Mouse (Mus musculus) hematopoietic multipotent progenitor cell, adult 10-12 weeks (in vitro differentiated cells): ENCODE measurements around the gene Tmem258. TPM values are rescaled to one million over a fixed set of nuclear protein-coding genes. Genes with fewer than 3 reads are reported as not detected.

Experiments
- polyA plus RNA-seq: library from polyadenylated mRNA; stranded (reverse); fragments of >175 nt; gene quantifications from 2 replicates; pipeline ENCODE4 v1.2.3, GENCODE M21; 2012; ENCODE audit warnings: low replicate concordance

Gene Tmem258
- 7.9 and 23.8 TPM in 2 replicates for polyA plus RNA-seq

DNA sequence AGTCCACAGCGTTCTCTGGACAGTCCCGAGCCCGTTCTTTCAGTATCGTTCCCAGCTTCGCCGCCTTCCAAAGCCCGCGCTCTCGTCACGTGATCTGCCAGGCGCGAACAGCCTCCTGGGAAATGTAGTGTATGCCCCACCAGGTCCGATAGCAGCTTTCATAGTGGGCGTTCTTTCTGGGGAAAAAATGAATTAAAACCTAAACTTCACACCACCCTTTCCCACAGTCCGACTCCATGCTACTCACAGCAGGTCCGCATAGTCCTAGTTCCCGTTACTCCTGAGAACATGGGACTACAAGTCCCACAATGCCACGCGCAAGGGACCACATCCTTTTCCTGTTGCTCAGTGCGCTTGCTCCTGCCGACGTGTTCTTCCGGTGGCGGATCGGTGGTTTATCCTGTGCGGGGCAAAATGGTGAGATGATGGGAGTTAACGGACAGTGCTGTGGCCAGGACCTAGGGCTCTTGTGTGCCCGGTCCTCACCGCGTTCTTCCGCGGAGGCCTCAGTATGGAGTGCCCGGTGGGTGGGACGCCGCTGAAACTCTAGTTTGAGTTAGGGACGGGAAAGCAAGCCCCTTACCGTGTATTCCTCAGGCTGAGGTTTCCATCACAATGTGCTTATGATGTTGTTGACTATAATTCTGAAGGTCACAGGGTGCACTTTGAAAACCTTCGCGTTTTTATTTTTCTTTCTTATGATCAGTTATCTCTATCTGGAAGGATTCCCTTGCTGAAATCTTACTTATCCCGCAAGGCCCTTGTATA lies at the start of gene Tmem258, which contains the start of gene Fen1:
Gene Tmem258, plus strand, starts transcription at position 167 of the 768 bp plus-strand sequence.
Gene Fen1, minus strand, starts transcription at position 322 of the 768 bp plus-strand sequence.

DNA sequence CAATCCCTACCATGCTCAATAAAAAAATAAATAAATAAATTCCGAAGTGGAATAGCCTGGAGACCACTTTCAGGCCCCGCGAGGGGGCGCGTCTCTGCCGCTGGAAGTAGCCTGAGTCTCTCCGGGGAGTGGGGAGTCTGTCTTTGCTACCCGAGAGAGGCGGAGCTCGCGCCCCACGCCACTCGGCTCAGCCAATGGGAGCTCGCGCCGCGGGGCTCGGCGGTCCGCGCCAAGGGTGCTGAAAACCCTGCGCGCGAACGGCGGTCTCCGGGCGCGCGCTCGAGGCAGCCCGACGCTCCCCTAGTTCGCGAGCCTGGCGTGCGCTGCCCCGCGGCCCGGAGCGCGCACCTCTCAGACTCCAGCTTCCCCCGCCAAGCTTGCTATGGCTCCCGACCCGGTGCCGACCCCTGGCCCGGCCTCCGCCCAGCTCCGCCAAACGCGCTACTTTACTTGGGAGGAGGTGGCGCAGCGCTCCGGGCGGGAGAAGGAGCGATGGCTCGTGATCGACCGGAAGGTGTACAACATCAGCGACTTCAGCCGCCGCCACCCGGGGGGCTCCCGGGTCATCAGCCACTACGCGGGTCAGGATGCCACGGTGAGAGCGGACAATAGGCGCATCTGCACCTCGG lies 21.0 kb upstream of the Tmem258 start, which contains the start of gene Fads1:
Gene Fads1, plus strand, starts transcription at position 219 of the 629 bp plus-strand sequence.

DNA sequence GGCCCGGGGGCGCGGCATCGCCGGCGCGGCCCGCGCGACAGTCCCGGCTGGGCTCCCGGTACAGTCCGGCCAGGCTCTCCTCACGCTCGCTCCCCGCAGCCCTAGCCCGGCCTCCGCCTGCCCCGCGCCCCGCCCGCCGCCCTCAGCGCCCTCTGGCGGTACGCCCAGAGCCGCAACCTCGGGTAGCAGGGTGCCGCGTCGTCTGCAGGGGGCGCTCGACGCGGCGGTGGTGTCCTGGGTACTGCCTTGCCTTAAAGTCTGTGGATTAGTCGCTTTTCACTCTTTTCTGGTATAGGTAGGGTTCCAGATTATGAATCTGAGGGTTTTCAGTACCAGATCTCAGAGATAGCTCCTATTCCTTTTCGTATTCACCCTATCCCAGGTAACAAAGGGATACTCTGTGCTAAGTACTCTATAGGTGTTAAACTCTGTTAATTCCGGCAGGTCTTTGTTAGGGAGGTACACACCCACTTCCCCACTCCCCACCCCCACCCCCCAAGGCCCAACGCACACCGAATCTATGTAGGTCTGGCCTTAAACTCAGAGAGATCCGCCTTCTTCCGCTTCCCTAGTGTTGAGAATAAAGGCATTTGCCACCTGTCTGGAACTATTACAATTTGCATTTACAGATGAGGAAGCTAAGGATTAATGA lies 37.0 kb downstream of the Tmem258 start, which contains the start of gene Myrf:
Gene Myrf, minus strand, starts transcription at position 95 of the 652 bp plus-strand sequence.

Other genes with a start within 250 kb of the Tmem258 start
- 11,016 and 13,838 TPM in 2 replicates for gene Fth1, start 223.4 kb upstream of the Tmem258 start, polyA plus RNA-seq
- gene Best1, start 202.4 kb upstream of the Tmem258 start, polyA plus RNA-seq: not detected in 2 replicates
- gene Rab3il1, start 202.3 kb upstream of the Tmem258 start, polyA plus RNA-seq: 18.2 and 63.8 TPM in 2 replicates
- 9.5 and 27.9 TPM in 2 replicates for gene Fads3, start 162.4 kb upstream of the Tmem258 start, polyA plus RNA-seq
- 6.4 and 8.0 TPM in 2 replicates for gene Fads2, start 102.3 kb upstream of the Tmem258 start, polyA plus RNA-seq
- 22.7 and 28.9 TPM in 2 replicates for gene Fads1, start 21.1 kb upstream of the Tmem258 start, polyA plus RNA-seq
- gene Fen1, start 155 bp downstream of the Tmem258 start, polyA plus RNA-seq: 8.9 and 33.0 TPM in 2 replicates
- gene Myrf, start 36.7 kb downstream of the Tmem258 start, polyA plus RNA-seq: 0.21 TPM in 2 replicates
- 0.98 and 1.4 TPM in 2 replicates for gene Dagla, start 100.9 kb downstream of the Tmem258 start, polyA plus RNA-seq
- gene Syt7, start 185.1 kb downstream of the Tmem258 start, polyA plus RNA-seq: 0.02 and 0.26 TPM in 2 replicates